Mouse (Mus musculus) spleen, postnatal 36 days (tissue): ENCODE measurements around the gene Rnf114.

Source experiments
- DNase-seq, 2 experiments: peaks; one replicate each; pipeline ENCODE4 v3.0.0; 2022; ENCODE audit warnings: low spot score in 2 of 2, mixed read lengths in 1 of 2

Rnf114 gene

GRCm38 (mm10) chr2:167564551-167565311, 72.3 kb downstream of the Rnf114 start:
- no peak for DNase-seq

- DNase-seq, result no peak
Measured at GRCm38 (mm10) chr2:167565312-167565656, 72.8 kb downstream of the Rnf114 start.

GRCm38 (mm10) chr2:167565682-167566081, 73.2 kb downstream of the Rnf114 start:
- DNase-seq, result peak; percentile 54 to 58
